Mouse (Mus musculus) heart, embryonic 12.5 days (tissue): ENCODE measurements around the gene Per3. TPM values are rescaled to one million over a fixed set of nuclear protein-coding genes. Genes with fewer than 3 reads are reported as not detected.

Source experiments
- ATAC-seq: fragments of 200-750 bp; cut with Nextera tagmentation; 2 replicates; pipeline ENCODE4 v1.8.0; 2017; ENCODE audit warnings: moderate TSS enrichment, moderate library complexity; ENCODE audit not compliant: insufficient number of reproducible peaks, low FRiP score
- H3K27ac ChIP-seq: fragments of 300-500 bp; sonication (generic); 2 replicates; pipeline ENCODE4 v1.5.1; 2016; ENCODE audit warnings: mild to moderate bottlenecking, moderate library complexity; ENCODE audit not compliant: poor library complexity, severe bottlenecking
- H3K27me3 ChIP-seq: fragments of 300-500 bp; sonication (generic); replicated peaks from 2 replicates; pipeline ENCODE4 v1.6.1; 2016; ENCODE audit warnings: mild to moderate bottlenecking, moderate library complexity
- H3K36me3 ChIP-seq: fragments of 300-500 bp; sonication (generic); 2 replicates; pipeline ENCODE4 v1.6.1; 2016; ENCODE audit warnings: mild to moderate bottlenecking, moderate library complexity
- H3K4me1 ChIP-seq: fragments of 300-500 bp; sonication (generic); replicated peaks from 2 replicates; pipeline ENCODE4 v1.6.1; 2016; ENCODE audit warnings: mild to moderate bottlenecking
- H3K4me2 ChIP-seq: fragments of 300-500 bp; sonication (generic); 2 replicates; pipeline ENCODE4 v1.6.1; 2016; ENCODE audit warnings: mild to moderate bottlenecking, moderate library complexity
- H3K4me3 ChIP-seq: fragments of 300-500 bp; sonication (generic); 2 replicates; pipeline ENCODE4 v1.5.1; 2016; ENCODE audit warnings: mild to moderate bottlenecking
- H3K9ac ChIP-seq: fragments of 300-500 bp; sonication (generic); 2 replicates; pipeline ENCODE4 v1.6.1; 2016; ENCODE audit warnings: mild to moderate bottlenecking, moderate library complexity
- H3K9me3 ChIP-seq: fragments of 300-500 bp; sonication (generic); replicated peaks from 2 replicates; pipeline ENCODE4 v1.6.1; 2016; ENCODE audit warnings: mild to moderate bottlenecking, moderate library complexity
- WGBS: fragments of 180-500 bp; shearing (Covaris S2); methylation state at CpG from one replicate; pipeline ENCODE4 v1.1.7; 2016; 5-methylcytosine and 5-hydroxymethylcytosine counted together
- polyA plus RNA-seq: library from polyadenylated mRNA; unstranded; fragments of >200 nt; fragmentation: Nextera tagmentation; extraction: Ambion mirVana; gene quantifications from 2 replicates; pipeline ENCODE4 v1.2.1, GENCODE M21; 2016

Gene Per3
- polyA plus RNA-seq, 1 experiment from 2014 or later, result 8.7 TPM

DNA sequence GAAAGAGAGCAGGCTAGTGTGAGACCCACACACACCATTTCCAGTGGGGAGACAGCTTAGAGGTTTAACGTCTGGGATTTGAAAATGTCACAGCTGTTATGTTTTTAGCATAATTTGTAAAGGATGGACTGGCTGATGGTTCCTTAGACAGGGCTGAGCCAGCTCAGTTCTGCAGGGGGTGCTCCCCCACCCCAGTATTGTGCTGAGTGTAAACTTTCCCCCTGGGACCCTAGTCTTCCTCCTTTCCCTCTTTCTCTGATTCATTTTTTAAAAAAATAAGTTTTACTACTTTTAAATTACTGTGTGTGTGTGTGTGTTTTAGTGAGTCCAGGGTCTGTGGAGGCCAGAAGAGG, 87.4 kb downstream of the Per3 start:
- no peak overlapping the region for H3K4me3 ChIP-seq
- no peak overlapping the region for H3K27ac ChIP-seq
- 0 out of 2 replicates have a peak, but pooled peaks cover 4% of the 10 kb centered on the region for H3K4me1 ChIP-seq
- H3K9me3 ChIP-seq, result no peaks in the 10 kb centered on the region
- WGBS, result 72% methylated on average over 1 of the region's 1 CpGs
- no peaks in the 10 kb centered on the region for H3K36me3 ChIP-seq
- no peak for ATAC-seq
- no peak overlapping the region for H3K9ac ChIP-seq
- H3K27me3 ChIP-seq, result no peaks in the 10 kb centered on the region; the same call in 1 of the 2 replicates
- no peak overlapping the region for H3K4me2 ChIP-seq

GRCm38 (mm10) chr4:150956369-150957105, 87.9 kb downstream of the Per3 start:
- Histone ChIP-seq H3K9ac (no peak overlapping the region), H3K36me3 (no peaks in the 10 kb centered on the region), H3K9me3 (no peaks in the 10 kb centered on the region), H3K27me3 (no peaks in the 10 kb centered on the region; the same call in none of the 2 replicates), H3K27ac (no peak overlapping the region), H3K4me2 (no peak overlapping the region), H3K4me1 (0 out of 2 replicates have a peak, but pooled peaks cover 4% of the 10 kb centered on the region), H3K4me3 (no peak overlapping the region)
- WGBS, result 68% methylated on average over 13 of the region's 13 CpGs
- ATAC-seq, result no peak

Other genes starting within 250 kb of the Per3 start
- 14.0 and 16.5 TPM in 2 replicates for gene Errfi1, start 190.7 kb downstream of the Per3 start, polyA plus RNA-seq
- 306 and 308 TPM in 2 replicates for gene Park7, start 130.2 kb downstream of the Per3 start, polyA plus RNA-seq
- gene Tnfrsf9, start 130.1 kb downstream of the Per3 start, polyA plus RNA-seq, result 0.28 and 0.37 TPM in 2 replicates
- gene Uts2, start 47.6 kb downstream of the Per3 start, polyA plus RNA-seq, result not detected in 2 replicates
- gene Vamp3, start 13.3 kb upstream of the Per3 start, polyA plus RNA-seq, result 100 and 109 TPM in 2 replicates
- not detected in 2 replicates for gene Gm13090, start 44.9 kb upstream of the Per3 start, polyA plus RNA-seq